Mouse (Mus musculus): ENCODE measurements around the gene Hist2h3b.

DNA sequence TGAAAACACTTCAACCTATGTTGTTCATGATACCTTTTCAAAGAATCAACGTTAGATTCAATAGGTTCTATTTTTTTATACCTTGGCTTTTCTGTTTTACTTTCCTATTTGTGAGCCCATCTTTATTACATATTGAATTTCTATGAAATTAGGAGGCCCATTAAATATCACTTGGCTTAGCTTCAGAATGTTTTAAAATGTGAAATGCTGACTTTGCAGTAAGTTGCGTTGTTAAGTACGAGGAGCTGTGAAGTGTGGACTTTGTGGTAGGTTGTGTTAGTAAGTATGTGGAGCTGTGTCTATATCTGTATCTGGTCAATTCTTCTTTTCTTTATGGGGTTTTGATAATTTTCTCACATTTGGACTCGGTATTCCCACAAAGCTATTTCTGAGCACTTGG, 29.9 kb downstream of the Hist2h3b start:
- TF ChIP-seq CTCF (conservative IDR thresholded peaks at IDR 0.05; ENCODE audit: low read length) (no peak), NANOG (IDR thresholded peaks at IDR 0.05; ENCODE audit: borderline replicate concordance, low read length) (no peak), POU5F1 (IDR thresholded peaks at IDR 0.05; ENCODE audit: borderline replicate concordance, low read length) (no peak)
